Mouse (Mus musculus) midbrain, embryonic 13.5 days (tissue): Measurements from ENCODE around the gene Tmem268. TPM values are rescaled to one million over a fixed set of nuclear protein-coding genes. Genes with fewer than 3 reads are reported as not detected.

ENCODE experiments used
- ATAC-seq: fragments of 200-750 bp; cut with Nextera tagmentation; 2 replicates; pipeline ENCODE4 v1.8.0; 2017; ENCODE audit warnings: mild to moderate bottlenecking, moderate TSS enrichment, moderate library complexity
- H3K27ac ChIP-seq: fragments of 300-500 bp; sonication (generic); 2 replicates; pipeline ENCODE4 v1.5.1; 2015; ENCODE audit warnings: inconsistent platforms, mild to moderate bottlenecking, moderate library complexity
- H3K27me3 ChIP-seq: fragments of 300-500 bp; sonication (generic); 2 replicates; pipeline ENCODE4 v1.6.1; 2015; ENCODE audit warnings: mild to moderate bottlenecking, inconsistent platforms
- H3K36me3 ChIP-seq: fragments of 300-500 bp; sonication (generic); 2 replicates; pipeline ENCODE4 v1.6.1; 2015; ENCODE audit warnings: mild to moderate bottlenecking, inconsistent platforms
- H3K4me1 ChIP-seq: fragments of 300-500 bp; sonication (generic); replicated peaks from 2 replicates; pipeline ENCODE4 v1.6.1; 2015; ENCODE audit warnings: inconsistent platforms
- H3K4me2 ChIP-seq: fragments of 300-500 bp; sonication (generic); replicated peaks from 2 replicates; pipeline ENCODE4 v1.6.1; 2015; ENCODE audit warnings: moderate library complexity, mild to moderate bottlenecking, inconsistent platforms
- H3K4me3 ChIP-seq: fragments of 300-500 bp; sonication (generic); replicated peaks from 2 replicates; pipeline ENCODE4 v1.5.1; 2015; ENCODE audit warnings: mild to moderate bottlenecking, inconsistent platforms
- H3K9ac ChIP-seq: fragments of 300-500 bp; sonication (generic); replicated peaks from 2 replicates; pipeline ENCODE4 v1.6.1; 2015; ENCODE audit warnings: mild to moderate bottlenecking, inconsistent platforms
- H3K9me3 ChIP-seq: fragments of 300-500 bp; sonication (generic); 2 replicates; pipeline ENCODE4 v1.6.1; 2016; ENCODE audit warnings: mild to moderate bottlenecking, inconsistent platforms
- WGBS: fragments of 180-500 bp; shearing (Covaris S2); methylation state at CpG from one replicate; pipeline ENCODE4 v1.1.7; 2015; 5-methylcytosine and 5-hydroxymethylcytosine counted together
- polyA plus RNA-seq: library from polyadenylated mRNA; unstranded; fragments of >200 nt; fragmentation: Nextera tagmentation; extraction: Ambion mirVana; gene quantifications from 2 replicates; pipeline ENCODE4 v1.2.1, GENCODE M21; 2015

Tmem268 gene
- polyA plus RNA-seq, 1 experiment from 2014 or later: 2.8 TPM

- Histone ChIP-seq H3K9me3 (no peaks in the 10 kb centered on the region), H3K27me3 (no peaks in the 10 kb centered on the region), H3K36me3 (peaks cover 14% of the 10 kb centered on the region), H3K4me2 (peak within 1 kb of the TSS; percentile 81), H3K27ac (peak within 1 kb of the TSS; percentile 82), H3K4me1 (peaks cover 34% of the 10 kb centered on the region), H3K9ac (peak within 1 kb of the TSS; percentile 91), H3K4me3 (peak within 1 kb of the TSS; percentile 78)
- ATAC-seq: peak; percentile 97
- WGBS: under 1% methylated on average over 52 of the region's 57 CpGs
Measured at GRCm38 (mm10) chr4:63544494-63545230, 13.9 kb upstream of the Tmem268 start, which contains the start of gene Atp6v1g1. Gene Atp6v1g1, plus strand, starts transcription at chr4:63544772.

- peaks cover 34% of the 10 kb centered on the region for H3K4me1 ChIP-seq
- H3K9ac ChIP-seq: peak overlapping the region; percentile 91
- ATAC-seq: peak; percentile 1; the same call in 1 of the 2 replicates
- H3K9me3 ChIP-seq: no peaks in the 10 kb centered on the region
- peak overlapping the region; percentile 81 for H3K4me2 ChIP-seq
- no peaks in the 10 kb centered on the region for H3K27me3 ChIP-seq
- H3K36me3 ChIP-seq: peaks cover 17% of the 10 kb centered on the region
- H3K4me3 ChIP-seq: peak overlapping the region; percentile 78
- peak overlapping the region; percentile 82 for H3K27ac ChIP-seq
- 12% methylated on average over 26 of the region's 26 CpGs for WGBS
Measured at GRCm38 (mm10) chr4:63545231-63545958, 13.2 kb upstream of the Tmem268 start.

GRCm38 (mm10) chr4:63546441-63547055 lies 12.0 kb upstream of the Tmem268 start:
- WGBS: 82% methylated on average over 6 of the region's 6 CpGs
- Histone ChIP-seq H3K9ac (peak overlapping the region; percentile 23; the same call in 1 of the 2 replicates), H3K4me3 (peak overlapping the region; percentile 78)

GRCm38 (mm10) chr4:63547799-63548198 lies 10.8 kb upstream of the Tmem268 start:
- Histone ChIP-seq H3K4me3 (no peak overlapping the region), H3K4me1 (peaks cover 34% of the 10 kb centered on the region), H3K4me2 (no peak overlapping the region), H3K27me3 (no peaks in the 10 kb centered on the region), H3K36me3 (peaks cover 39% of the 10 kb centered on the region), H3K27ac (no peak overlapping the region), H3K9ac (no peak overlapping the region), H3K9me3 (no peaks in the 10 kb centered on the region)
- ATAC-seq: no peak
- WGBS: 91% methylated on average over 1 of the region's 1 CpGs

More at GRCm38 (mm10) chr4:63546441-63547055, 12.0 kb upstream of the Tmem268 start:
- no peaks in the 10 kb centered on the region for H3K27me3 ChIP-seq
- H3K4me2 ChIP-seq: peak overlapping the region; percentile 81
- peaks cover 34% of the 10 kb centered on the region for H3K4me1 ChIP-seq
- ATAC-seq: no peak
- no peaks in the 10 kb centered on the region for H3K9me3 ChIP-seq
- no peak overlapping the region for H3K27ac ChIP-seq
- peaks cover 26% of the 10 kb centered on the region for H3K36me3 ChIP-seq

GRCm38 (mm10) chr4:63548491-63548890 lies 10.1 kb upstream of the Tmem268 start:
- Histone ChIP-seq H3K27me3 (no peaks in the 10 kb centered on the region), H3K4me2 (no peak overlapping the region), H3K4me1 (peaks cover 34% of the 10 kb centered on the region), H3K9ac (no peak overlapping the region), H3K27ac (no peak overlapping the region), H3K36me3 (peaks cover 43% of the 10 kb centered on the region), H3K4me3 (no peak overlapping the region), H3K9me3 (no peaks in the 10 kb centered on the region)
- WGBS: 76% methylated on average over 3 of the region's 3 CpGs
- ATAC-seq: no peak

- ATAC-seq: no peak
- 97% methylated on average over 3 of the region's 3 CpGs for WGBS
- Histone ChIP-seq H3K4me1 (peaks cover 28% of the 10 kb centered on the region), H3K4me3 (no peak overlapping the region), H3K4me2 (no peak overlapping the region), H3K36me3 (peaks cover 52% of the 10 kb centered on the region), H3K9me3 (no peaks in the 10 kb centered on the region), H3K27ac (no peak overlapping the region), H3K9ac (no peak overlapping the region), H3K27me3 (no peaks in the 10 kb centered on the region)
Measured at GRCm38 (mm10) chr4:63550908-63551307, 7.7 kb upstream of the Tmem268 start.

GRCm38 (mm10) chr4:63552865-63553264 lies 5.7 kb upstream of the Tmem268 start:
- Histone ChIP-seq H3K4me1 (peaks cover 17% of the 10 kb centered on the region), H3K4me2 (no peak overlapping the region), H3K9me3 (no peaks in the 10 kb centered on the region), H3K36me3 (peaks cover 52% of the 10 kb centered on the region), H3K27me3 (0 out of 2 replicates have a peak, but pooled peaks cover 4% of the 10 kb centered on the region), H3K4me3 (no peak overlapping the region), H3K27ac (no peak overlapping the region), H3K9ac (no peak overlapping the region)
- WGBS: 93% methylated on average over 1 of the region's 1 CpGs
- no peak for ATAC-seq

- Histone ChIP-seq H3K4me1 (peaks cover 18% of the 10 kb centered on the region), H3K36me3 (peaks cover 44% of the 10 kb centered on the region), H3K27ac (no peak overlapping the region), H3K27me3 (0 out of 2 replicates have a peak, but pooled peaks cover 5% of the 10 kb centered on the region), H3K4me2 (no peak overlapping the region), H3K4me3 (no peak overlapping the region), H3K9ac (no peak overlapping the region), H3K9me3 (no peaks in the 10 kb centered on the region)
- 22% methylated on average over 4 of the region's 4 CpGs for WGBS
- ATAC-seq: no peak
Measured at GRCm38 (mm10) chr4:63553789-63554576, 4.6 kb upstream of the Tmem268 start.

- no peak overlapping the region for H3K27ac ChIP-seq
- 0 out of 2 replicates have a peak, but pooled peaks cover 5% of the 10 kb centered on the region for H3K27me3 ChIP-seq
- no peaks in the 10 kb centered on the region for H3K9me3 ChIP-seq
- H3K9ac ChIP-seq: no peak overlapping the region
- ATAC-seq: no peak
- H3K4me1 ChIP-seq: peaks cover 24% of the 10 kb centered on the region
- H3K36me3 ChIP-seq: peaks cover 38% of the 10 kb centered on the region
- H3K4me3 ChIP-seq: no peak overlapping the region
- H3K4me2 ChIP-seq: no peak overlapping the region
- 46% methylated on average over 3 of the region's 3 CpGs for WGBS
Measured at GRCm38 (mm10) chr4:63554616-63555015, 4.0 kb upstream of the Tmem268 start.

GRCm38 (mm10) chr4:63555111-63555510 lies 3.5 kb upstream of the Tmem268 start:
- Histone ChIP-seq H3K4me3 (no peak overlapping the region), H3K9ac (no peak overlapping the region), H3K27ac (no peak overlapping the region), H3K4me2 (no peak overlapping the region), H3K9me3 (no peaks in the 10 kb centered on the region), H3K27me3 (0 out of 2 replicates have a peak, but pooled peaks cover 5% of the 10 kb centered on the region), H3K4me1 (peaks cover 29% of the 10 kb centered on the region), H3K36me3 (peaks cover 35% of the 10 kb centered on the region)
- no peak for ATAC-seq
- WGBS: 93% methylated on average over 2 of the region's 2 CpGs

GRCm38 (mm10) chr4:63556665-63557064 lies 1.9 kb upstream of the Tmem268 start:
- H3K4me1 ChIP-seq: peaks cover 30% of the 10 kb centered on the region
- 68% methylated on average over 5 of the region's 5 CpGs for WGBS
- 0 out of 2 replicates have a peak, but pooled peaks cover 9% of the 10 kb centered on the region for H3K27me3 ChIP-seq
- H3K9ac ChIP-seq: no peak overlapping the region
- peaks cover 24% of the 10 kb centered on the region for H3K36me3 ChIP-seq
- no peak overlapping the region for H3K4me3 ChIP-seq
- ATAC-seq: no peak
- H3K4me2 ChIP-seq: no peak overlapping the region
- H3K9me3 ChIP-seq: no peaks in the 10 kb centered on the region
- H3K27ac ChIP-seq: no peak overlapping the region
